Comparison of ENCODE assay signal across 8 mouse cellular contexts in the genomic region with DNA sequence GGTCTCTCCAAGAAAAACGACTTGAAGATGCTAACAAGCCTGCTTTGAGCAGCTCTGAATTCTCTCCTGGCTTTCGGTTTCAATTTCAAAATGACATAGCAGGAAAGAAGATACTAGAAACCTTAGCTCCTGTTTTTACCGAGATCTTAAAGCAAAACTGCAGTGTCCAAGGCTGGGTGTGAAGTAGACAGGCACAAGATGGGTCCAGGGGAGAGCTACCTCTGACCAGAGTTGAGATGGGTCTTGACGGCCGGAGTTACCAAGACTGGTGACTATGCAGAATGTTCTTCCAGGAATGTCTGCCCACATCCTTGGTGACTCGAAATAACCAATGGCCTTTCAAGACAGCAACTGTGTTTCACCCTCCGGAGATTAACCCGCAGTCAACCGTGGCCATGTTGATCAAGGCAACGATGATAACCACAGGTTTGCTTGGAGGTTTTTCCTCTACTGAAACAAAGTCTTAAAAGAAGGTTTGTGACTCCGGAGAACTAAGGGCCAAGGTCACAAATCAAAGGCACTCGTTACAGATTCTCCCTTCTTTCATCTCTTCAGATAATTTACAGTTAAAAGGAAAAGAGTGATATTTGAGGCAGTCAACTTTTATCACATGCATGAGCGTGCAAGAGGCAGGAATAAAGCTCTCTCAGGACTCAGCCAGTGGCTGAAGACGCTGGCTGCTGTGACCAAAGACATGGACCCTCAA.
DNase-seq lines count a peak whose midpoint lies in the region; ATAC-seq and TF ChIP-seq lines count a peak whose summit lies in the region.

No protein-coding gene starts in this region.

- H3K9me3 ChIP-seq in heart, embryonic 15.5 days (replicated peaks) = no peaks in the 10 kb centered on the region

- no peaks in the 10 kb centered on the region for H3K36me3 ChIP-seq in heart, embryonic 15.5 days

- no peak overlapping the region for H3K9ac ChIP-seq in heart, embryonic 15.5 days

- in situ Hi-C loops in Patski (cut with MboI; ENCODE audit: low pct_unique_long_range_greater_than_20kb) = no loop called here

- peak overlapping the region; percentile 1; the same call in 1 of the 2 replicates for H3K4me2 ChIP-seq in heart, embryonic 15.5 days

- intact Hi-C loops in gastrocnemius, adult 2 months (cut with DNase I) = loop anchor here (2.0 to 5.0 kb wide), 2 partner anchors 40 to 91 kb away; no protein-coding TSS in a partner anchor

- no peak for TF ChIP-seq CTCF in gastrocnemius, adult 2 months (IDR thresholded peaks at IDR 0.05)
- TF ChIP-seq CTCF in Patski (IDR thresholded peaks at IDR 0.05) = no peak

- no peaks in the 10 kb centered on the region; the same call in 1 of the 2 replicates for H3K4me1 ChIP-seq in heart, embryonic 15.5 days (replicated peaks)

- H3K27me3 ChIP-seq in Patski = no peaks in the 10 kb centered on the region
- no peaks in the 10 kb centered on the region for H3K27me3 ChIP-seq in heart, embryonic 15.5 days

- H3K4me3 ChIP-seq in gastrocnemius, adult 2 months = peak overlapping the region; percentile 72
- H3K4me3 ChIP-seq in heart, embryonic 15.5 days = no peak overlapping the region

- WGBS in heart, embryonic 15.5 days = 67% methylated on average over 14 of the region's 14 CpGs

- ATAC-seq in Patski = peak; percentile 94
- no peak for ATAC-seq in heart, embryonic 15.5 days (replicated peaks; ENCODE audit: insufficient number of reproducible peaks, insufficient read depth, low FRiP score, low read depth)

- peak; percentile 51 for DNase-seq in gastrocnemius, adult 2 months
- no peak for DNase-seq in gastrocnemius, postnatal 10 days
- DNase-seq in Patski (ENCODE audit: low read depth, low spot score) = peak; percentile 73
- peak; percentile 40 to 48 for DNase-seq in natural killer cell, adult 2 months (ENCODE audit: low spot score in 2 of 2)
- DNase-seq in neural tube, embryonic 10.5 days (ENCODE audit: extremely low spot score, low spot score) = no peak
- DNase-seq in right cerebral cortex, postnatal 4 days = no peak
- DNase-seq in frontal cortex, postnatal 10 days (ENCODE audit: low spot score in 2 of 2) = no peak

- H3K27ac ChIP-seq in gastrocnemius, adult 2 months = peak overlapping the region; percentile 88
- peak overlapping the region; percentile 8; the same call in 1 of the 2 replicates for H3K27ac ChIP-seq in heart, embryonic 15.5 days

- CTCF ChIA-PET in Patski (lab: Charles Lee) = no interaction called here

- POLR2A ChIA-PET in Patski (lab: Charles Lee) = interaction anchor here (1.0 to 1.4 kb wide), 2 partner anchors 90 to 92 kb away, joined by 4 to 5 read pairs; no protein-coding TSS in a partner anchor

Comparison
In these comparisons a context has a peak if more than half of its experiments do, and no peak if none do; other contexts are left out.
1. DNase-seq: peak in gastrocnemius, adult 2 months (single experiment), Patski (single experiment) and natural killer cell, adult 2 months (2 of 2); none in gastrocnemius, postnatal 10 days (single experiment), neural tube, embryonic 10.5 days (single experiment), right cerebral cortex, postnatal 4 days (single experiment) and frontal cortex, postnatal 10 days (0 of 2).